Mouse (Mus musculus): ENCODE results near the gene Zfhx3. TPM values are rescaled to one million over a fixed set of nuclear protein-coding genes. Genes with fewer than 3 reads are reported as not detected.

Zfhx3 gene
- total RNA-seq, 2 experiments from 2014 or later: 39.3 to 58.8 TPM

- no peak for DNase-seq
Measured at GRCm38 (mm10) chr8:108241041-108241690, 298.7 kb downstream of the Zfhx3 start.

- DNase-seq: no peak
Measured at GRCm38 (mm10) chr8:108243270-108243669, 300.8 kb downstream of the Zfhx3 start.

DNA sequence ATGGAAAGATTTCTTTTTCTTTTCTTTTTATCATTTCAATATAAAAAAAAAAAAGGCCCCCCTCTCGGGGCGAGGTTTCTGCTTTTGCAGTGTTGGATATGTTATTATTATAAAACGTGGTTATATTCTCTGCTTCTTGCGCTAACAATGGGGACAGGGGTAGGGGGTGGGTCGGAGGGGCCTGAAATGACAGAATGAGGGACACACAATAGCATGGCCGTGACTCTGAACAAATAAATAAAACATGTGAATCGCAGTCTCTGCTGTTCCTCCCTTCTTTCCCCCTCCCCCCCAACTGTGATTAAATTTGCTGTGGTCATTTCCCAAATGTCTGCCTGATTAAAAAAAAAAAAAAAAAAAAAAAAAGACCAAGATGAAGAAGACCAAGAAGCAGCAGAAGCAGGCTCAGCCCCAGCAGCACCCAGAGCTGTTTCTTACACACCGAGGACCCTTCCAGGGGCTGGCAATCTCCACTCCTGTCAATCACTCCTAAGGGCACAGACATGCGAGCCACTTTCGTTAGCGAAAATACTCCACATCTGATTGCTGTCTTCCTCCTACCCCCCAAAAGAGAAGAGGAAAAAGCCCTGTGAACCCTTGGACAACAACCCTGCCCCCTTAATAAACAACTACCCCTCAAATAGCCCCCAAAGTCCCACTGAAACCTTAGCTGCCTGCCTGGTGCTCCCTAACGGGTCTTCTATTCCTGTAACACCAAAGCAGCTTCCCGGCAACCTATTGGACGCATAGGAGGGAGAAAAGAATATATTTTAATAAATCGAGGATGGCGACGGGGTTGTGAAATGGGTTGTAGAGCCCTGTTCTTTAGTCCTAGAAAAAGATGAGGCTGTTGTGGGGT, 302.4 kb downstream of the Zfhx3 start:
- no peak for DNase-seq

DNA sequence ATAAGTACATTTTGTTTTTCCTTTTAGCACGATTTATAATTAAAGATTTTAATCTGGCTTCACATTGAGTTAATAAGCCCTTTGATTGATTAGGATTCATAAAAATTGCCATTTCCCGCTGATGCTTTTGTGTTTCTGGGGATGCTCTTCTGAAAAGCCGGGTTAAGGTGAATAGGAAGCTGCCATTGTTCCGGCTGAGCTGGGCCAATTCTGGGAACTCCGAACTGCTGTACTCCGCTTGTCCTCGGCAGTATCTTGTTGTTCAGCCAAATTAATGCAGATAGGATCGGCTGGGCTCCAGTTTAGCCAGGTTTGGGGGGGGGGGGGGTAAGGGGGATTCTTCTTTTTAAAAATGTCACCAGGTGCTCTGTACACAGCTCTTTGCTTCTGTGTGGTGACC, 303.1 kb downstream of the Zfhx3 start:
- DNase-seq: no peak

DNA sequence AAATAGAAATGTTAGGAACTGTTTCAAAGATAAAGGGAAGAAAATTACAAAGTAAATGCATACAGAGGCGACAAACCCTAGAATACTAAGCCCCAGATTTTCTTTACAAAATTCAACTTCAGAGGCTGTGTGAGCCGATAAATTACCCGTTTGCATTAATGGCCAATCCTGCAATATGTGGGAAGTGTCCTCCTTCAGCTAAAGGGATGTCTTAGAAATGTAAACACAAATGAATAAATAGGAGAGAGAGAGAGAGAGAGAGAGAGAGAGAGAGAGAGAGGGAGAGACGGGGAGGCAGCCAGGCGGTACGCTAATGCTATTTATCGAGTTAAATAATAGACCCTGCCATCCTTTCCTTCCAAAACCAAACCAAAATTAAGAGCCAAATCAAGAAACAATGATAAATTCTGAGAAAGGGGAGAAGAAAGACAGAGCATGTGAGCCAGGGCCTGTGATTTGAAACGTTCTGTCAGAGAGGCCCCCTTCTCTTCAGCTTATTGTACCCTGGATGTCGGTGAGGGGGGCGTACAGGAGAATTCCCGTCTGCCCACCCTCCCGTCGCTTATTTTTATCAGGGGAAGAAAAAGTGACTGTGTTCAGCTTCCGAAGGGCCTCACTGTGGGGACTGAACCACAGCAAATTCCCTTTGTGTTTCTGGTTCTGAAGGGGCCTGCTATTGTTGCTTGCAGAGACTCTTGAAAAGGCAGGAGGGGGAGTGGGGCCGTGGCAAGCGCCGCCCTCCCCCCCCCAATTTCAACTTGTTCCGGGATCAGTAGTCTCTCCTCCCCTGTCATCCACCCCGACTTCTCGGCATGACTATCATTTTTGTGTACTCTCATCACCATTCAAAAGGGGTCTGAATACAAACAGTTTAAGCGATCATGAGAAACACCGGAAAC, 303.8 kb downstream of the Zfhx3 start:
- DNase-seq: no peak

- DNase-seq: no peak
Measured at GRCm38 (mm10) chr8:108246934-108247417, 304.5 kb downstream of the Zfhx3 start.

- DNase-seq: peak; percentile 22 to 24
Measured at GRCm38 (mm10) chr8:108264593-108265160, 322.2 kb downstream of the Zfhx3 start.

DNA sequence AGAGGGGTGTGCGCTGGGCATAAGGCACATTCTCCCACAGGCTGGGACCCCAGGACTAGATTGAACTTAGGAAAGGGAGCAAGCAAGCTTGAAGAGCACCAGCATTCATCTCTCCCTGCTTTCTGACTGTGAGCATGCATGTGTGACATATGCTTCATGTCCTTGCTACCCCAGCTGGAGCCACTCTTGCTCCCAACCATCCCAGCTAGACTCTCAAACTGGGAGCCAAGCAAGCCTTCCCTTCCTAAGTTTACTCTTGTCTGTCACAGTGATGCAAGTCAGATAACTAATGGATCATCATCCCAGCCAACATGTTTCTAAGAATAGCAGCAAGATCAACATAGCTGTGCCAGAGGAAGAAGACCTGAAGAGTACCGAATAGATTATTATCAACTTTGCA, 335.5 kb downstream of the Zfhx3 start:
- no peak for DNase-seq

DNA sequence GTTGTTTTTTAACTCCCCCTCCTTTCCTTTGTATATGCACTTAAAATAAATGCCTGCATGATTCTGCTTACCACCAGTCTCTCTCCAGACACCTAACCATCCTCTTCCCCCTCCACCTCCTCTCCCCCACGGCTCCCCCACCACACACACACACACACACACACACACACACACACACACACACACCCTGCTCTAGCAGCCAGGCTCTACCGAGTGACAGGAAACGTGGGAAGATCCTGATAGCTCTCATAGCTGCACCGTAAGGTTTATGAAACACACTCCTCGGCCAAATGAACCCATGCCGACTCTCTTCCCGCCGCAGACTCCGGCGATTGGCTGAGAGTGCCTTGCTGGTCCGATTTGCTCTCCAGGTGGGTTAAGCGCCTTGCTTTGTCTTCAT, 339.5 kb downstream of the Zfhx3 start:
- no peak for DNase-seq

DNA sequence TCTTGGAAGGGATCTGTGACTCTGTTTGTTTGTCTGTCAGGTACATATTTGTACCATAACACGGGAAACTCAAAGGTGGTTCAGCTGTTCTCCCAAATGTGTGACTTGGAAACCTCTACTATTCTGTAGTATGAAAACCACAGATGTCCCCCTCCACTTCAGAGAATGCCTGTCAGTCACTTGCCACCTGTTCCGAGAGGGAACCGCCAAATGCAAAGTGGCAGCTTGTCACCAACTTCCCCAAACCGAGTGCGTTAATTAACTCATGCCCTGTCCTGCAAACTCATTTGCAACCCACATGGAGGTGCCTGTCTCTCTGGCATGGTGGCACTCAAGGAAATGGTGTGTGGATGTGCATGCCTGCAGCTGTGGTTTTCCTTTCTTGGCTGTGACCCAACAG, 343.7 kb downstream of the Zfhx3 start:
- DNase-seq: no peak

DNA sequence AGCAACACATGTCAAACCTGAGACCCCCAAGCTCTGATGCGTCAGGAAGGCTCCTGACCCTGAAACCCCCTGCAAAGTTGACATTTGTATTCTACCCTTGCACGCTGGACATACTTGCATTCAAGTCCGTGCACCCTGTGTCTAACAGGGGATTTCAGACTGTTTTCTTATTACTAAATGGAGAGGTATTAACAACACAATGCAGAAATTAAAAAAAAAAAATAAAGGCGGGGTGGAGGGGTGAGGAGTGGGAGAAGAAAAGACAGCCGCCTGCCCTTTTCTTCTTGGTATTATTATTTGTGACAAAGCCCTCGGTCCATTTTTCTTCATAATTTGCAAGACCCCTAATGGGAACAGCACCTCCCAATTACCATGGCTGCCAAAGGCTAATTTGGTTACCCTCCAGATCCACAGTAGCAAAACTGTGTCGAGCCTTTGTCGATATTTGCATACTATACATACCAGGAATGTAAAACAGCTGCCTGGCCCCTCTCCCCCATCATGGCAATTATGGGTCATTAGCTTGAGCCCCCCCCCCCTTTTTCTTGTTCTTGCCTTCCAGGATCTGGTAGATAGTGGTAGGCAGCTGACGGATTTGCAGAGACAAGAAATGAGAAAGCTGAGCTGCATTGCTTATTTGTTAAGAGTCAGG, 358.6 kb downstream of the Zfhx3 start:
- DNase-seq: no peak

GRCm38 (mm10) chr8:108301654-108302053, 359.2 kb downstream of the Zfhx3 start:
- no peak for DNase-seq

DNA sequence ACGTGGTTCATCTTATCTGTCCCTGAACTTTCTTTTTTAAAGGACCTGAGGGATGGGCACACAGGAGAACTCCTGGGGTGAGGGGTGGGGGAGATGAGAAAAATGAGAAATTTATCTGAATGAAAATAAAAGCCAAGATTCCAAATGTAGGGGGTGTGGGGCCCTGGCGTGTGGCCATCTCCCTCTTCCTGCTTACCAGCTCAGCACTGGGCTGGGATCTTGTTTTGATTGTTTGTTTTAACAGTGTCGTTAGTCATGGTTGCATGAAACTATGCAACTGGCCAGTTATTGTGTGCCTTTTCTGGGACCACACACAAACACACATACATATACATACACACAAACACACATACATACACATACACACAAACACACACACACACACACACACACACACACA, 362.9 kb downstream of the Zfhx3 start:
- DNase-seq: no peak

DNA sequence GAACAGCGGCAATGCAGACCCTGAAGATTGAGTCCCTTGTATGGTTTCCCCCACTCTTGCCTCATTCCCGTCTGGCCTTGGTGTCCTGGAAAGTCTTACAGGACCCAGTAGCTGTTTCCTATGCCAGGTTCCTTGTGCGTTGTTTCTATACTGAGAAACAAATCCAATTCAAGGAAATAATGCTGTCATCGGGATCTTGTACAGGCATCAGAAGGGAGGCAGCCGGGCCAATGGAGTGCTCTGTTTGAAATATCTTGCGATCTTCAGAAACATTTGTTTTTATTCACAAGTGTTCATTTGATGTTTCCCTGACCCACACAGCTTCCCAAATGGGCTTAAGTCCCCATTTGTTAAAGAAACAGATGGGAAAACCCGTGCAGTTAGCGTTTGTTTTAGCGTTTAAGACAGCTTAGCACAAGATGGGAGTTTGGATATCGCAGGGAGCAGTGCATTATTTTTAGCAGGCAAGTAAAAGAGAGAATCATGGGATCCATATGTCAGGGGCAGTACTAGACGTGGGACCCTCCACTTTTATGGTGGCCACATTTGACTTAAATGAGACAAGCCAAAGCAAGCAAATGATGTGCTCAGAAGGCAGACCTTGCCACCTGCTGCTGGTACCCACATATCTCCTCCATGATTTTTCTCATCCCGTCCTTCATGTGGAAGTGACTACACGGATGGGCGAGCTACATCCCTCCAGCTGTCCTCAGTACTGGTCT, 367.2 kb downstream of the Zfhx3 start:
- DNase-seq: no peak

- DNase-seq: no peak
Measured at GRCm38 (mm10) chr8:108315046-108315445, 372.6 kb downstream of the Zfhx3 start.

DNA sequence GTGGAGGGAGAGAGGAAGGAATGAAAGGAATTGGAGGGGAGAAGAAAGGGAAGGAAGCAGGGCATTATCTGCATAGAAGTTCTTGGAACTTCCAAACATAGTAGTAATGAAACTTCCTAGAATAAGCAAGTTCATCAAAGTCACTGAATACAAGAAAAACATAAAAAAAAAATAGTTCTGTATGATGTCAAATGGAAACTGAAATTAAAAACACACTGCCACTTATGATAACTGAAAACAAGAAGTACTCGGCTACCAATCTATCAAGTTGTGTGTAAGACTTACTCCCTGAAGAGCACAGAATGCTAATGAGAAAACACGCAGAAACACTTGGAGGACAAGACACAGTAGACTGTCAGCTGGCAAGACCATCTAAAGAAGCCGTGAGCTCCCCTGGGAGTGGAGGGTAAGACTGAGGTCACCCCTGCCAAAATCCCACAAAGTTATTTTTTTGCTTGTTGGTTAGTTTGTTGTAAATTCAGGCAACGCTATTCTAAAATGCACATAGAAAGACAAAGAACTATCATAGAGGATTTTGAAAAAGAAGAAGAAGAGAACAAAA, 375.2 kb downstream of the Zfhx3 start:
- no peak for DNase-seq

DNA sequence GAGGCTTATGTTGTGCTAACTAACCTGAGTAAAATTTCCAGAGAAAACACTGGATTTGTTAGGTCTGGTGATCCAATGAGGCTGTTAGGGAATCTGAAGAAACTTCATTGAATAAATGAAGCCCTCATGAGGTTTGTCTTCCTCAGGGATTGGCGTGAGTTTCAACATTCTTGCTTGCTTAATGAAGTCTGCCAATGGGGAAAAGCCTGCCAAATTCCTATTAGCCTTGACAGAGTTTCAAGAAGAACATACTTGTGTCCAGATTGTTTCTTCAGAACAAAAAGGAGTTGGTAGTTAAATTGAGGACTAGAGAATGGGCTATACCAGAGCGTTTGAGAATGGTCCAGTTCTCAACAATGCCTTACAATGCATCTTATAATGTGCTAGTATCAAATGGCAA, 385.3 kb downstream of the Zfhx3 start:
- DNase-seq: peak; percentile 5 to 6

- DNase-seq: no peak
Measured at GRCm38 (mm10) chr8:108348352-108348751, 405.9 kb downstream of the Zfhx3 start.

GRCm38 (mm10) chr8:108348776-108349175, 406.3 kb downstream of the Zfhx3 start:
- DNase-seq: no peak

DNA sequence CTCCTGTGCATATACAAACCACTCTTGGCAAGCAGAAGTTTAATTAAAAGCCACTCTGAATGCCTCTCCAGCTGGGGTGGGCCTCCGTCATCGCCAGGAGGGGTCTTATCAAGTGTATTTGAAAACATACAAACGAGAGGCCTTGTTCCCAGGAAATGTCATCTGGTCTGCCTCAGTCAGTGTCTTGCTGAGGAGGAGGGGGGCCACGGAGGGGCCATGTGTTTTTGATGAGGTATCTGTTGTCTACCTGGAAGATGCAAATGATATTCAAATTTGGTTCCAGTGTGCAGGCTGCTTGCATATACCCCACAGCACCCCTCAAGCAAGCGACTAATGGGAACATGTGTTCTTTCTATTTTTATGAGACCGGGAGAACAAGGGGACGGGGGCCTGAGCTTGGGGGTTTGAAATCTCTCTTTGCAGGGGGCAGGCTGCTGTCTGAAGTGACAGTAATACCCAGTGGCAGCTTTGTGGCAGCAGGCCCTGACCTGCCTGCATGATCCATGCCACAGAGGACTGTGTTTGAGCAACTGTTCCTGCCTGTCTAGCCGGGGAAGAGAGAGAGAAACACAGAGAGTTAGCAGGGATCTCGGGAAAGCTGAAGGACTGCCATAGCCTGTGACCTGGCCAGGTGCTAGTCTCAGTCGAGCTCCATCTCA, 412.8 kb downstream of the Zfhx3 start:
- DNase-seq: no peak

Data from adrenal gland, postnatal 36 days (tissue).